Mouse (Mus musculus): Measurements from ENCODE around the gene Azi2.

DNA sequence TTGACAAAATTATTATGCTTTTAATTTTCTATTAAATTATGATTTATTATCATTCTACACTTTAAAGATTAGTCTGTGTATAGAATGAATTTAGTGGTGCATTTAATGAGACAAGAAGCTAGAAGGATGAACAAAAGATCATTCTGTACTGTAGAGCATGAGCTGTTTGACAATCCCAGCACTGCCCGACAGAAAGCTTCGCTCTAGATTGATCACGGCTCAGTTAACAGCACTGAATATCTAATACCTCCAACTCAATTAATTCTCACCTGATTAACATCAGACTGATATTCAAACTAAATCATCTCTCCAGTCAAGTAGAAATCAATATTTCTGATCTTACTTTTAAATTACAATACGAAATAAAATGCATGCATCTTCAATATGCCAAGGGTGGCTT lies 43.5 kb downstream of the Azi2 start:
- no peak for TF ChIP-seq POLR2A (IDR thresholded peaks at IDR 0.05; ENCODE audit: borderline replicate concordance, extremely low read depth, low read depth, low read length)
- TF ChIP-seq CTCF (IDR thresholded peaks at IDR 0.05; ENCODE audit: insufficient read depth, low read length), result no peak

Measured in lung, adult 2 months (tissue).